Mouse (Mus musculus) CH12.LX (cell line): ENCODE measurements at regions not wholly inside any gene's neighbourhood (a gene's known extent, or its start where the extent isn't known, plus 50 kb on each side); places are given as distances from the start of the nearest gene placed in this dataset.

Experiments used
- DNase-seq: peaks from one replicate; pipeline ENCODE4 v3.0.0-alpha.2; 2013; ENCODE audit errors: extremely low read depth
- H3K27ac ChIP-seq: 2 replicates; pipeline ENCODE4 v1.5.1; 2012; ENCODE audit warnings: low read depth, mild to moderate bottlenecking, control low read depth, moderate library complexity; ENCODE audit not compliant: insufficient read depth
- H3K27me3 ChIP-seq: replicated peaks from 2 replicates; pipeline ENCODE3; 2012; ENCODE audit warnings: inconsistent platforms
- H3K36me3 ChIP-seq, 2 experiments: replicated peaks in 1 of 2; 2 replicates each; pipeline versions ENCODE3 to v1.6.1; 2012; ENCODE audit warnings: inconsistent platforms in 1 of 2, low read length in 1 of 2, mild to moderate bottlenecking in 1 of 2, mixed read lengths in 1 of 2, moderate library complexity in 1 of 2; ENCODE audit not compliant: control insufficient read depth in 1 of 2, insufficient read depth in 1 of 2
- H3K4me1 ChIP-seq, 2 experiments: 2 replicates each; pipeline ENCODE4 v1.6.1; 2012; ENCODE audit warnings: inconsistent platforms in 1 of 2, moderate library complexity in 1 of 2; ENCODE audit not compliant: insufficient read depth in 2 of 2, control insufficient read depth in 1 of 2
- H3K4me2 ChIP-seq: 2 replicates; pipeline ENCODE4 v1.6.1; 2012; ENCODE audit warnings: low read depth, mild to moderate bottlenecking, control low read depth; ENCODE audit not compliant: poor library complexity, insufficient read depth, severe bottlenecking
- H3K4me3 ChIP-seq, 3 experiments: fragments of 150-350 bp in 1 of 3; sonication (generic) in 1 of 3; replicated peaks in 1 of 3; 2 replicates each; pipeline versions ENCODE3 to v1.5.1; 2011 to 2012; ENCODE audit warnings: low read depth in 2 of 3, low read length in 2 of 3, mild to moderate bottlenecking in 2 of 3, moderate library complexity in 2 of 3, control low read depth in 1 of 3, improper control_type of control experiment in 1 of 3, inconsistent platforms in 1 of 3, mixed read lengths in 1 of 3; ENCODE audit not compliant: poor library complexity in 1 of 3
- H3K79me2 ChIP-seq: replicated peaks from 2 replicates; pipeline ENCODE4 v1.6.1; 2012; ENCODE audit warnings: mild to moderate bottlenecking, moderate library complexity; ENCODE audit not compliant: control insufficient read depth, poor library complexity, insufficient read depth, severe bottlenecking; ENCODE audit errors: extremely low read depth
- H3K9ac ChIP-seq: 2 replicates; pipeline ENCODE4 v1.6.1; 2012; ENCODE audit warnings: low read depth, mild to moderate bottlenecking, control low read depth, moderate library complexity; ENCODE audit not compliant: insufficient read depth
- H3K9me3 ChIP-seq: replicated peaks from 2 replicates; pipeline ENCODE3; 2012; ENCODE audit warnings: low read length, inconsistent platforms, mixed read lengths
- CHD1 ChIP-seq: IDR thresholded peaks from 2 replicates; pipeline ENCODE4 v1.6.1; 2012; ENCODE audit warnings: low read depth, low read length, improper control_type of control experiment, inconsistent platforms
- CHD2 ChIP-seq: IDR thresholded peaks from 2 replicates; pipeline ENCODE4 v1.6.1; 2011; ENCODE audit warnings: low read length, improper control_type of control experiment
- CTCF ChIP-seq, 2 experiments: IDR thresholded peaks in 1 of 2; conservative IDR thresholded peaks in 1 of 2; 2 replicates each; pipeline ENCODE4 v1.5.1; 2011 to 2012; ENCODE audit warnings: low read depth in 2 of 2, low read length in 2 of 2, improper control_type of control experiment in 1 of 2, inconsistent platforms in 1 of 2, mild to moderate bottlenecking in 1 of 2, moderate library complexity in 1 of 2
- E2F4 ChIP-seq: IDR thresholded peaks from 2 replicates; pipeline ENCODE4 v1.6.1; 2011; ENCODE audit warnings: low read depth, low read length, improper control_type of control experiment; ENCODE audit not compliant: insufficient replicate concordance
- MAFK ChIP-seq: IDR thresholded peaks from 2 replicates; pipeline ENCODE4 v1.6.1; 2011; ENCODE audit warnings: low read length, improper control_type of control experiment; ENCODE audit not compliant: insufficient replicate concordance
- MAX ChIP-seq: IDR thresholded peaks from 2 replicates; pipeline ENCODE4 v1.6.1; 2011; ENCODE audit warnings: low read length, improper control_type of control experiment
- MXI1 ChIP-seq: IDR thresholded peaks from 2 replicates; pipeline ENCODE4 v1.6.1; 2011; ENCODE audit warnings: mild to moderate bottlenecking, low read depth, low read length, improper control_type of control experiment
- NRF1 ChIP-seq: IDR thresholded peaks from 2 replicates; pipeline ENCODE4 v1.6.1; 2014; ENCODE audit warnings: low read depth, mild to moderate bottlenecking, inconsistent platforms, low read length, improper control_type of control experiment, moderate library complexity
- POLR2A ChIP-seq: IDR thresholded peaks from 2 replicates; pipeline ENCODE4 v1.6.1; 2011; ENCODE audit warnings: low read depth, mild to moderate bottlenecking, improper control_type of control experiment, low read length
- POLR2AphosphoS2 ChIP-seq: IDR thresholded peaks from 2 replicates; pipeline ENCODE4 v1.6.1; 2011; ENCODE audit warnings: low read depth, low read length, improper control_type of control experiment
- RAD21 ChIP-seq: IDR thresholded peaks from 2 replicates; pipeline ENCODE4 v1.6.1; 2011; ENCODE audit warnings: low read depth, mild to moderate bottlenecking, low read length, improper control_type of control experiment, moderate library complexity
- RCOR1 ChIP-seq: conservative IDR thresholded peaks from 2 replicates; pipeline ENCODE4 v1.6.1; 2012; ENCODE audit warnings: low read depth, mild to moderate bottlenecking, inconsistent platforms, low read length, improper control_type of control experiment
- SMC3 ChIP-seq: IDR thresholded peaks from 2 replicates; pipeline ENCODE4 v1.6.1; 2011; ENCODE audit warnings: low read depth, low read length, improper control_type of control experiment
- TBP ChIP-seq: conservative IDR thresholded peaks from 2 replicates; pipeline ENCODE4 v1.6.1; 2011; ENCODE audit warnings: low read depth, low read length, improper control_type of control experiment
- TCF12 ChIP-seq: IDR thresholded peaks from 2 replicates; pipeline ENCODE4 v1.6.1; 2014; ENCODE audit warnings: low read depth, mild to moderate bottlenecking, inconsistent platforms, low read length, improper control_type of control experiment
- USF1 ChIP-seq: IDR thresholded peaks from 2 replicates; pipeline ENCODE4 v1.6.1; 2014; ENCODE audit warnings: low read depth, mild to moderate bottlenecking, inconsistent platforms, low read length, improper control_type of control experiment
- ZC3H11A ChIP-seq: IDR thresholded peaks from 2 replicates; pipeline ENCODE4 v1.6.1; 2012; ENCODE audit warnings: low read depth, mild to moderate bottlenecking, inconsistent platforms, low read length, improper control_type of control experiment
- ZKSCAN1 ChIP-seq: IDR thresholded peaks from 2 replicates; pipeline ENCODE4 v1.6.1; 2012; ENCODE audit warnings: low read depth, inconsistent platforms, low read length, improper control_type of control experiment, borderline replicate concordance
- ZMIZ1 ChIP-seq: IDR thresholded peaks from 2 replicates; pipeline ENCODE4 v1.6.1; 2012; ENCODE audit warnings: low read depth, mild to moderate bottlenecking, inconsistent platforms, low read length, improper control_type of control experiment
- ZNF384 ChIP-seq: IDR thresholded peaks from 2 replicates; pipeline ENCODE4 v1.6.1; 2012; ENCODE audit warnings: low read depth, low read length, improper control_type of control experiment, inconsistent platforms
- dilution Hi-C: fragments of 300-500 bp; cut with MboI; formaldehyde crosslinking; loops from 2 replicates; pipeline ENCODE4 v1.14.3; 2020; ENCODE audit warnings: low sequenced_read_pairs; ENCODE audit not compliant: extremely low pct_unique_long_range_greater_than_20kb, extremely low pct_ligation_motif_present
- in situ Hi-C: fragments of 300-500 bp; cut with MboI; formaldehyde crosslinking; loops from 3 replicates; pipeline ENCODE4 v1.14.3; 2019; ENCODE audit warnings: low sequenced_read_pairs, low pct_ligation_motif_present, low pct_unique_long_range_greater_than_20kb, mixed read lengths

DNA sequence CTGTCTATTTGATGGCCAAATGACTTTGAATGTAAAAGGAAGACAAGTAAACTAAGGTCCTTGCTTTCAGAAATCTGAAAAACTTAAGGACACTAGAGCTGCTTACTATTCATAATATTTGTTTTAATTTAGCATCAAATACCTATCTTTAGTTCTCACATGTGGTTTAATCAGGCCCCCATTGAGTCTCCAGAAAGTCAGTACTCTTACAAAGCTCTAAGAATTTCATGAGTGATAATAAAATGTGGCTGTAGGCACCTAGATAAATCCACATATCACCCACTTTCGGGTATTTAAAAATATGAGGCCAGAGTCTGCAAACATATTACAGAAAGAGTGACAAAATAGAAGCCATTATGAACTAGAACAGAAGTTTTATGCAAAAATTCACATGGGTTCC is 214.1 kb upstream of the Fscb start:
- in situ Hi-C loops: no loop called here
- no peak overlapping the region for H3K4me2 ChIP-seq

GRCm38 (mm10) chr12:64640864-64641416 is 166.4 kb upstream of the Fscb start:
- Histone ChIP-seq H3K4me3 (no peak overlapping the region), H3K4me2 (no peak overlapping the region), H3K9me3 (no peaks in the 10 kb centered on the region), H3K9ac (no peak overlapping the region), H3K36me3 (no peaks in the 10 kb centered on the region), H3K4me1 (0 out of 4 replicates have a peak, but pooled peaks cover 0 to 4% of the 10 kb centered on the region in 2 experiments)
- no peak for TF ChIP-seq TCF12
- TF ChIP-seq USF1: no peak
- TF ChIP-seq, all 38 proteins: peak for 0
- H3K79me2 ChIP-seq: no peaks in the 10 kb centered on the region
- no peak for DNase-seq
- H3K27ac ChIP-seq: no peak overlapping the region
- dilution Hi-C loops (no loop called here), in situ Hi-C loops (no loop called here)
- no peaks in the 10 kb centered on the region for H3K27me3 ChIP-seq

More for the DNA sequence above, 214.1 kb upstream of the Fscb start:
- Histone ChIP-seq H3K4me3 (no peak overlapping the region), H3K4me1 (no peaks in the 10 kb centered on the region; a peak in 1 of 4 replicates), H3K79me2 (no peaks in the 10 kb centered on the region)
- TF ChIP-seq RCOR1 (no peak), USF1 (no peak), ZKSCAN1 (no peak), CTCF (conservative IDR thresholded peaks at IDR 0.05 in 1 of 2, IDR thresholded peaks at IDR 0.05 in 1 of 2; ENCODE audit: low read depth in 2 of 2, low read length in 2 of 2) (no peak), ZMIZ1 (no peak)
- TF ChIP-seq, all 38 proteins: peak for 0
- Histone ChIP-seq H3K27ac (no peak overlapping the region), H3K36me3 (no peaks in the 10 kb centered on the region), H3K9me3 (no peaks in the 10 kb centered on the region), H3K27me3 (no peaks in the 10 kb centered on the region), H3K9ac (no peak overlapping the region)
- DNase-seq: no peak
- dilution Hi-C loops: no loop called here

DNA sequence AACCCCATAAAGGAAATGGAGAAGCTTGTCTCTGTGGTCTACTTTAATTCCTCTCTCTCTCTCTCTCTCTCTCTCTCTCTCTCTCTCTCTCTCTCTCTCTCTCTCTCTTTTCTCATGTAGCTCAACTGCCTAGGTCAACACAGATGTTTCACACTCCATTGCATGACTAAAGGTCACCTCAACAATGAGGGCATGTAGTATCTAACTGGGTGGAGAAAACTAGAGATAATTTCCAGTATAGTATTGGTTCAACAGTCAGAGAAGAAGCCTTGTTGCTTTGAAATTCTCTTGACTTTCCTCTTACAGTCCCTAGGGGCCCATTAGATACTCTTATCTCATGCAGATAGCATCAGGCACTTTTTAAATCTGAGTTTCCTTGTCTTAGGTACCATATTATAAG is 140.4 kb upstream of the Fscb start:
- dilution Hi-C loops (no loop called here), in situ Hi-C loops (no loop called here)
- Histone ChIP-seq H3K4me2 (no peak overlapping the region), H3K36me3 (no peaks in the 10 kb centered on the region), H3K9ac (no peak overlapping the region), H3K9me3 (no peaks in the 10 kb centered on the region), H3K79me2 (no peaks in the 10 kb centered on the region), H3K27me3 (no peaks in the 10 kb centered on the region), H3K4me1 (no peaks in the 10 kb centered on the region), H3K27ac (no peak overlapping the region), H3K4me3 (no peak overlapping the region)
- DNase-seq: no peak
- no peak for TF ChIP-seq ZMIZ1
- no peak for TF ChIP-seq ZC3H11A
- TF ChIP-seq TCF12: no peak
- no peak for TF ChIP-seq ZNF384
- no peak for TF ChIP-seq MAFK
- no peak for TF ChIP-seq USF1
- TF ChIP-seq RCOR1: no peak
- no peak for TF ChIP-seq SMC3
- no peak for TF ChIP-seq CHD1
- TF ChIP-seq POLR2AphosphoS2: no peak
- TF ChIP-seq E2F4: no peak
- TF ChIP-seq RAD21: no peak
- TF ChIP-seq MXI1: no peak
- no peak for TF ChIP-seq CTCF (conservative IDR thresholded peaks at IDR 0.05 in 1 of 2, IDR thresholded peaks at IDR 0.05 in 1 of 2; ENCODE audit: low read depth in 2 of 2, low read length in 2 of 2)
- TF ChIP-seq CHD2: no peak
- no peak for TF ChIP-seq ZKSCAN1
- no peak for TF ChIP-seq NRF1
- TF ChIP-seq TBP: no peak
- no peak for TF ChIP-seq POLR2A
- no peak for TF ChIP-seq MAX
